Mouse (Mus musculus) MEL (cell line): Measurements from ENCODE around the gene Rala. TPM values are rescaled to one million over a fixed set of nuclear protein-coding genes. Genes with fewer than 3 reads are reported as not detected.

ENCODE experiments used
- DNase-seq: peaks from one replicate; pipeline ENCODE4 v3.0.0; 2011; ENCODE audit warnings: low read depth, low spot score
- H3K27ac ChIP-seq: 2 replicates; pipeline ENCODE4 v1.5.1; 2012; ENCODE audit warnings: low read depth, mild to moderate bottlenecking, control low read depth, low read length, moderate library complexity; ENCODE audit not compliant: control insufficient read depth
- H3K27me3 ChIP-seq, 2 experiments: fragments of 150-350 bp in 1 of 2; sonication (generic) in 1 of 2; 2 replicates each; pipeline ENCODE4 v1.6.1; 2012; ENCODE audit warnings: low read length in 2 of 2, mild to moderate bottlenecking in 2 of 2, improper control_type of control experiment in 1 of 2, moderate library complexity in 1 of 2; ENCODE audit not compliant: insufficient read depth in 2 of 2, control insufficient read depth in 1 of 2
- H3K36me3 ChIP-seq, 2 experiments: 2 replicates each; pipeline ENCODE4 v1.6.1; 2012 to 2014; ENCODE audit warnings: low read length in 2 of 2, improper control_type of control experiment in 1 of 2, inconsistent platforms in 1 of 2, mild to moderate bottlenecking in 1 of 2; ENCODE audit not compliant: insufficient read depth in 2 of 2, control insufficient read depth in 1 of 2
- H3K4me1 ChIP-seq, 2 experiments: fragments of 150-350 bp in 1 of 2; sonication (generic) in 1 of 2; 2 replicates each; pipeline ENCODE4 v1.6.1; 2012; ENCODE audit warnings: low read length in 2 of 2, improper control_type of control experiment in 1 of 2, mild to moderate bottlenecking in 1 of 2; ENCODE audit not compliant: insufficient read depth in 2 of 2, control insufficient read depth in 1 of 2
- H3K4me3 ChIP-seq, 2 experiments: fragments of 150-350 bp in 1 of 2; sonication (generic) in 1 of 2; 2 replicates each; pipeline ENCODE4 v1.5.1; 2012; ENCODE audit warnings: low read depth in 2 of 2, low read length in 2 of 2, mild to moderate bottlenecking in 2 of 2, moderate library complexity in 2 of 2, control low read depth in 1 of 2, improper control_type of control experiment in 1 of 2; ENCODE audit not compliant: control insufficient read depth in 1 of 2, insufficient read depth in 1 of 2
- H3K79me2 ChIP-seq: 2 replicates; pipeline ENCODE4 v1.6.1; 2012; ENCODE audit warnings: mild to moderate bottlenecking, low read length, moderate library complexity; ENCODE audit not compliant: control insufficient read depth, poor library complexity, insufficient read depth
- H3K9ac ChIP-seq: 2 replicates; pipeline ENCODE4 v1.6.1; 2012; ENCODE audit warnings: low read depth, mild to moderate bottlenecking, control low read depth, low read length, moderate library complexity; ENCODE audit not compliant: control insufficient read depth, poor library complexity, severe bottlenecking
- H3K9me3 ChIP-seq: fragments of 150-350 bp; sonication (generic); replicated peaks from 2 replicates; pipeline ENCODE4 v1.6.1; 2012; ENCODE audit warnings: mild to moderate bottlenecking, low read length, improper control_type of control experiment, moderate library complexity; ENCODE audit not compliant: insufficient read depth
- CTCF ChIP-seq, 3 experiments: IDR thresholded peaks in 2 of 3; conservative IDR thresholded peaks in 1 of 3; 2 replicates each; pipeline ENCODE4 v1.5.1; 2011 to 2012; ENCODE audit warnings: low read length in 3 of 3, low read depth in 2 of 3, mild to moderate bottlenecking in 2 of 3, improper control_type of control experiment in 1 of 3, inconsistent platforms in 1 of 3, mixed read lengths in 1 of 3, moderate library complexity in 1 of 3; ENCODE audit not compliant: control insufficient read depth in 1 of 3, insufficient read depth in 1 of 3, poor library complexity in 1 of 3, severe bottlenecking in 1 of 3
- E2F4 ChIP-seq: IDR thresholded peaks from 2 replicates; pipeline ENCODE4 v1.6.1; 2011; ENCODE audit warnings: low read depth, low read length, improper control_type of control experiment, borderline replicate concordance
- ELF1 ChIP-seq: IDR thresholded peaks from 2 replicates; pipeline ENCODE4 v1.6.1; 2014; ENCODE audit warnings: low read depth, mild to moderate bottlenecking, inconsistent platforms, low read length, improper control_type of control experiment, moderate library complexity
- GATA1 ChIP-seq: IDR thresholded peaks from 2 replicates; pipeline ENCODE4 v1.6.1; 2011; ENCODE audit warnings: low read depth, low read length, improper control_type of control experiment
- HCFC1 ChIP-seq: IDR thresholded peaks from 2 replicates; pipeline ENCODE4 v1.6.1; 2012; ENCODE audit warnings: low read depth, mild to moderate bottlenecking, inconsistent platforms, low read length, improper control_type of control experiment, moderate library complexity
- JUND ChIP-seq: IDR thresholded peaks from 2 replicates; pipeline ENCODE4 v1.6.1; 2011; ENCODE audit warnings: low read depth, mild to moderate bottlenecking, improper control_type of control experiment, low read length
- MAX ChIP-seq: IDR thresholded peaks from 2 replicates; pipeline ENCODE4 v1.6.1; 2011; ENCODE audit warnings: low read length, improper control_type of control experiment
- MAZ ChIP-seq: IDR thresholded peaks from 2 replicates; pipeline ENCODE4 v1.6.1; 2012; ENCODE audit warnings: low read depth, mild to moderate bottlenecking, inconsistent platforms, low read length, improper control_type of control experiment
- MXI1 ChIP-seq: IDR thresholded peaks from 2 replicates; pipeline ENCODE4 v1.6.1; 2011; ENCODE audit warnings: mild to moderate bottlenecking, low read depth, low read length, improper control_type of control experiment
- MYB ChIP-seq: IDR thresholded peaks from 2 replicates; pipeline ENCODE4 v1.6.1; 2011; ENCODE audit warnings: mild to moderate bottlenecking, low read depth, low read length, improper control_type of control experiment
- NELFE ChIP-seq: IDR thresholded peaks from 2 replicates; pipeline ENCODE4 v1.6.1; 2011; ENCODE audit warnings: low read depth, low read length, improper control_type of control experiment
- POLR2A ChIP-seq, 2 experiments: IDR thresholded peaks; 2 replicates each; pipeline ENCODE4 v1.6.1; 2011 to 2012; ENCODE audit warnings: low read length in 2 of 2, mild to moderate bottlenecking in 2 of 2, control low read depth in 1 of 2, improper control_type of control experiment in 1 of 2, low read depth in 1 of 2, moderate library complexity in 1 of 2; ENCODE audit not compliant: control insufficient read depth in 1 of 2, insufficient read depth in 1 of 2, poor library complexity in 1 of 2
- POLR2AphosphoS2 ChIP-seq: IDR thresholded peaks from 2 replicates; pipeline ENCODE4 v1.6.1; 2011; ENCODE audit warnings: low read length, improper control_type of control experiment
- POLR2AphosphoS5 ChIP-seq: IDR thresholded peaks from 2 replicates; pipeline ENCODE4 v1.6.1; 2012; ENCODE audit warnings: low read depth, borderline replicate concordance, mild to moderate bottlenecking, inconsistent platforms, low read length, moderate library complexity, mixed read lengths
- RAD21 ChIP-seq: IDR thresholded peaks from 2 replicates; pipeline ENCODE4 v1.6.1; 2011; ENCODE audit warnings: mild to moderate bottlenecking, low read depth, low read length, improper control_type of control experiment
- SIN3A ChIP-seq: IDR thresholded peaks from 2 replicates; pipeline ENCODE4 v1.6.1; 2012; ENCODE audit warnings: low read length, improper control_type of control experiment, inconsistent platforms
- TBP ChIP-seq: IDR thresholded peaks from 2 replicates; pipeline ENCODE4 v1.8.0; 2011; ENCODE audit warnings: low read depth, low read length, improper control_type of control experiment
- TCF12 ChIP-seq: IDR thresholded peaks from 2 replicates; pipeline ENCODE4 v1.6.1; 2014; ENCODE audit warnings: low read depth, mild to moderate bottlenecking, inconsistent platforms, low read length, improper control_type of control experiment, moderate library complexity
- ZKSCAN1 ChIP-seq: IDR thresholded peaks from 2 replicates; pipeline ENCODE4 v1.6.1; 2012; ENCODE audit warnings: low read depth, mild to moderate bottlenecking, inconsistent platforms, low read length, improper control_type of control experiment, moderate library complexity
- ZNF384 ChIP-seq: IDR thresholded peaks from 2 replicates; pipeline ENCODE4 v1.6.1; 2012; ENCODE audit warnings: low read depth, mild to moderate bottlenecking, inconsistent platforms, low read length, improper control_type of control experiment
- polyA plus RNA-seq, 2 experiments: library from polyadenylated mRNA; stranded (reverse) in 1 of 2; unstranded in 1 of 2; fragments of >175 nt in 1 of 2; fragments of >200 nt in 1 of 2; gene quantifications; 2 replicates each; pipeline versions ENCODE4 v1.2.1 to v1.2.4; 2012; ENCODE audit warnings: low replicate concordance in 2 of 2, low read depth in 1 of 2; ENCODE audit not compliant: insufficient read length in 2 of 2, insufficient read depth in 1 of 2, missing spikeins in 1 of 2
- total RNA-seq: library from RNA; depleted of rRNA; stranded (reverse); fragments of 300-350 nt; gene quantifications from 2 replicates; pipeline ENCODE4 v1.2.3, GENCODE M21; 2012; rRNA removed

The Rala gene
- total RNA-seq, result 12.9 and 13.1 TPM in 2 replicates
- polyA plus RNA-seq, result 10 to 100 TPM in 1 of 2 experiments, not detected in 1; 30.7 TPM

DNA sequence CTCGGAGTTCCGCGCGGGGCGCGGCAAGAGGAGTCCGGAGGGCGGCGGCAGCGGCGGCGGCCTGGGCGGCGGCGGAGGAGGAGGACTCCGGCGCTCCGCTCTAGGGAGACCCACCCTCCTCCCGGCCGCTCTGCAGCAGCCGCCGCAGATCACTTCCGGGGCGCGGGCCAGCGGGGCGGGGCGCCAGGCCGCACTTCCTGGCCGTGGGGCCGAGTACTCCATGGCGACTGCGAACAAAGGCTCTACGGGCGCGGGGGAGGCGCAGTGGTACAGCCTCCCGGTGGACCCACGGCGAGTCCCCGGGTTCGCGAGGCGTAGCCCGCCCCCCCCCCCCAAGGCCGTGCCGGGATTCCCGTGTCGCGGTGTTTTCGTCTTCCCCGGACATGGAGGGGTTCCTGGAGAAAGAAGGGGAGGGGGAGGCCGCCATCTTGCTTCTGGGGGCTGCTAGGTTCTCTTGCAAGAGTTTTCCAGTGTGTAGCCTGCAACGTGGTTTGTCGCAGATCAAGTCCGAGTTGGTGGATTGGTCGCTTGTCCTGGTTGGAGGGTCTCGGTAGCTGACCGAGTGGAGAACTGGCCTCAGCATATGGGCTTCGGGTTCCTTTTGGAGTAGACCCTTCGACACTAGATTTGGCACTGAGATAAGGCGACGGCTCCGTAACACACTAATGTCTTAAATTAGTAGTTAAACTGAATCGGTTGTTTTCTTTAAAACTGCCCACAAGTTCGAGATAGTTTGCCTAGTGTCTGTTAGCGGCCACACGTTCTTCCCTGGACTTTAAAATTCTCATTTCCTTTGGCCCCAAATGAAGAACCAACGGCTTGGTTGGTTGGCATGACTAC, at the start of gene Rala:
Gene Rala, minus strand, starts transcription at position 162 of the 840 bp plus-strand sequence.
- peak; percentile 34; the same call in 1 of the 2 replicates for TF ChIP-seq SIN3A
- TF ChIP-seq GATA1, result peak; percentile 88
- no peak for TF ChIP-seq ZKSCAN1
- TF ChIP-seq MXI1, result peak; percentile 52; the same call in 1 of the 2 replicates
- TF ChIP-seq TBP, result no peak
- no peak for TF ChIP-seq CTCF (IDR thresholded peaks at IDR 0.05 in 2 of 3, conservative IDR thresholded peaks at IDR 0.05 in 1 of 3; ENCODE audit: control insufficient read depth in 1 of 3, insufficient read depth in 1 of 3, low read depth in 2 of 3, low read length in 3 of 3, poor library complexity in 1 of 3, severe bottlenecking in 1 of 3)
- TF ChIP-seq HCFC1, result peak; percentile 87
- peak; percentile 42; the same call in 1 of the 2 replicates for TF ChIP-seq TCF12
- TF ChIP-seq MAZ, result peak; percentile 86
- TF ChIP-seq MYB, result no peak
- TF ChIP-seq E2F4, result no peak
- peak; percentile 66 for TF ChIP-seq POLR2AphosphoS2
- peak; percentile 81 for TF ChIP-seq NELFE
- no peak for TF ChIP-seq MAX
- TF ChIP-seq RAD21, result no peak
- peak; percentile 64 to 76; a peak in 3 of 4 replicates for TF ChIP-seq POLR2A (IDR thresholded peaks at IDR 0.05; ENCODE audit: control insufficient read depth in 1 of 2, insufficient read depth in 1 of 2, low read depth in 1 of 2, low read length in 2 of 2, poor library complexity in 1 of 2)
- peak; percentile 75 for TF ChIP-seq ELF1
- no peak for TF ChIP-seq POLR2AphosphoS5
- no peaks in the 10 kb centered on the region; a peak in 1 of 4 replicates for H3K27me3 ChIP-seq
- H3K79me2 ChIP-seq, result peaks cover 2% of the 10 kb centered on the region; the same call in 1 of the 2 replicates
- no peaks in the 10 kb centered on the region for H3K9me3 ChIP-seq
- H3K27ac ChIP-seq, result peak within 1 kb of the TSS; percentile 46
- H3K36me3 ChIP-seq, result peaks cover 0 to 6% of the 10 kb centered on the region in 2 experiments; a peak in 2 of 4 replicates
- DNase-seq, result peak; percentile 88
- peak within 1 kb of the TSS; percentile 62 to 100 for H3K4me3 ChIP-seq
- H3K4me1 ChIP-seq, result peaks cover 0 to 13% of the 10 kb centered on the region in 2 experiments; a peak in 2 of 4 replicates
- peak within 1 kb of the TSS; percentile 98 for H3K9ac ChIP-seq

DNA sequence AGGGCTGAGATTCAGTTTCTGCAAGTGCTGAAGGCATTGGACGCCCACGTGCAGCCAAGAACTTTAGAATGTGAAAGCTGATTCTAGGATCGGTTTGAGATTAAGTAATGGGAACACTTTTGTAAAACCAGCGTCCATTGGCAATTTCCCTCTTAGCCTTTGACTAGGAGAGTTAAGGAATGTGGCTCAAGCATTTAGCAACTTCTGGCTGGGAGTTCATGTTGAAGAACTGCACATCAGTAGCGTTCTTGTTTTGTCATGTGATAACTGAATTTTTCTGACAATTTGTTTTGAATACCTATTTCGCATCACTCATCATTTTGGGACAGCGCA, 49.4 kb upstream of the Rala start:
- no peak for DNase-seq
- TF ChIP-seq MAZ (no peak), MXI1 (peak; percentile 31; the same call in 1 of the 2 replicates), POLR2A (IDR thresholded peaks at IDR 0.05; ENCODE audit: control insufficient read depth in 1 of 2, insufficient read depth in 1 of 2, low read depth in 1 of 2, low read length in 2 of 2, poor library complexity in 1 of 2) (no peak), JUND (no peak), MAX (0 out of 2 replicates have a peak, but pooled peaks have one; percentile 5), ZNF384 (no peak)
- H3K4me3 ChIP-seq, result peak overlapping the region; percentile 75 to 91
- peaks cover 0 to 8% of the 10 kb centered on the region in 2 experiments; a peak in 1 of 4 replicates for H3K4me1 ChIP-seq
- peaks cover 0 to 10% of the 10 kb centered on the region in 2 experiments; a peak in 3 of 4 replicates for H3K36me3 ChIP-seq
- peak overlapping the region; percentile 55 for H3K9ac ChIP-seq
- no peaks in the 10 kb centered on the region for H3K9me3 ChIP-seq
- H3K27ac ChIP-seq, result no peak overlapping the region
- peaks cover 4% of the 10 kb centered on the region for H3K79me2 ChIP-seq
- H3K27me3 ChIP-seq, result peaks cover 0 to 3% of the 10 kb centered on the region in 2 experiments; a peak in 1 of 4 replicates
